Mouse (Mus musculus): Measurements from ENCODE around the gene Pdx1.

The Pdx1 gene

DNA sequence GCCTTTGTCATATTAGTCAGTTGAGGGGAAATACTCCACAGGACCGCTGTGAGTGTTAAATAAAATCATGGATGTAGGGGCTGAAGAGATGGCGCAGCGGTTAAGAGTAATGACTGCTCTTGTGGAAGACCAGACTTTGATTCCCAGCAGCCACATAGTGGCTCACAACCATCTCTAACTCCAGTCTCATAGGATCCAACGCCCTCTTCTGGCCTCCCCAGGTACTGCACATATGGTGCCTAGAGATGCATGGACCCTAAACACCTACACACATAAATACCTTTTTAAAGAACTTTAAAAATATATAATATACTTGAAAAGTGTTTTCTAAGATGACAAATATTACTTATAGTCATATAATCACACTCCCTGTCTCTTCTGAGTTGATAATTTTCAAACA, 14.6 kb downstream of the Pdx1 start:
- DNase-seq (ENCODE audit: low spot score): no peak

DNA sequence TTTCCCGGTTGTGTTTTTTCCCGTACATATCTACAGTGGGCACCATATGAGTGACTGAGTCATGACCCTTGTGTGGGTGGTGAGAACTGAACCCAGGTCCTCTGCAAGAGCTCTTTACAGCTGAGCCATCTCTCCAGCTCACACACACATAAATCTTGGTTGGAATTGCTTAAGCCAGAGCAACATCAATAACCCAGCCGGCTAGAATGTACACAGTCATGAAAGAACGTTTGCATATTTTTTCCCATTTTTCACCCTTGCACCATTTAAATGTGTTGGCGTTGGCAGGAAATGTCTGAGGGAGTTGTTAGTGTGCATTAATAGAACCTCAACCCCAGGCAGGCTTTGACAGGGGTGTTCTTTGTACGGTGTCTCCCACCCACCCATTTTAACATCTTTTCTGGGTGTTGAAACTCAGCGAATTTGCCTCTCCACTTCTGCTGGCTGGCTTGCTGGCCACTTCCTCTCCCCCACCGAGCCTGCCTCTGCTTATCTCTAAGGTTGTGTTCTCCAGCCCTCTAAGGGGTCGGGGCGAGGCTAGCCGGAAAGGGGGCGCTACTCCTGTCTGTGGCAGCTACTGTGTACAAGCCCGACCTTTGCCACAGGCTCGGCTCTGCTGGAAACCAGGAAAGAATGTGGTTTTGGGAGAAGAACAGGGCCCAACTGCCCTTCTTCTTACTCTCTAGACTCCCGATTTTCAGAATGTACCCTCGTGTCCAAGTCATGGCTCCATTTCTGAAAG, 22.2 kb downstream of the Pdx1 start:
- DNase-seq (ENCODE audit: low spot score): no peak

DNA sequence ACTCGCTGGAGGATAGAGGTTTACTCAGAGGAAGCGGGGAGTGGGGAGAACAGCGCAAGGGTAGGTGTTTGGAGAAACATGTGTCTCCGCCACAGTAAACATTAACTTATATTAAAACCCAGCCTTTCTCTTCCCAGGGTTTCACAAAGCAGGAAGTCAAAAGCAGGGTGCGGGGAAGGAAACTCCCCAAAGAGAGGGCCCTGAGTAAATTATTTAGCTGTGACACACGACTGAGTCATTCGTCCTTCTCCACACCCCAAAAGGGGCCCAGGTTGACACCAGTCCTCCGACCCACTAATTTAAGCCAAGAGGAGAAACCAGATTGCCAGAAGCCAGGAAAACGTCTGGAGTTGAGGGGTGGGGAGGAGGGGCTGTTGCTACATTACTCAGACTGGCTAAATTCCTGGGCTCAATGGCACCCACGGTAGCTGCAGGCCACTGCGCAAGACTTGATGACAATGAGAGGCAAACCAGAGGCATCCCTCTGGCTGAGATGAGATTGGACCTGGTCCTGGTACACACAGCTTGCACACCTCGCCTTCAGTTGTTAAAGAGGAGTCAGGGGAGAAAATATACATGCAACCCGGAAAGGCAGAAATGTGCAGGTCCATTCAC, 22.9 kb downstream of the Pdx1 start:
- DNase-seq (ENCODE audit: low spot score): no peak

DNA sequence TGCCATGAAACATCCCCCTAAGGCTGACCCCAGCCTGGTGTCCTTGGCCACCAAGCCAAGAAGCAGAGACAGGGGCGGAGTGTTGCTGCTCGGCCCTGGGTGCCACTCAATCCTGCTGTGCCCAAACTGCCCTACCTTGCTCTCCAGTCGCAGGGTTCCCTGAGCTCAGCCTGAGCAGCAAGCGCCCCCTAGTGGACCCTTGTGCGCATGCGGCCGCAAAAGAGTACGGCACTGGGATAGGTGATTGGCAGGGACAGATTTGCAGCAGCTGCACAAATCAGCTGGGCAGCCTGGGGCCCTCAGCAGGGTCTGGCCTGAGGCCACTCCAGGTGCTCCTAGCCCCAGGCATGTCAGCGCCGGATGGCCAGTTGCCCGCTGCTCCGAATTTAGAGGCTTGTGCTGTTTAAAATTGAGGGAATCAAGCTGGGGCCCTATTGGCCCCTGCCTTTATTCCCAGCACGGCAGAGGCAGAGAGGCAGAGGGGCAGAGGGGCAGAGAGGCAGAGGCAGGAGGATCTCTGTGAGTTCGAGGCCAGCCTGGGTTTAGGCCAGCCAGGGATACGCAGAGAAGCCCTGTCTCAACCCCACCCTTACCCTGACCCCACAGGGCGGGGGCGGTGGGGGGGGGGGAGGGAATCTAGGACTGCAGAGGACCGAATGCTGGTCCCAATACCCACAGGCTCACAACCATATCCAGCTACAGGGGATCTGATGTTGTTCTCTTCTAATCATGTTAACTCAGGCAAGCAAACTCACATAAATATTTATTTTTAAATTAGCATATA, 23.6 kb downstream of the Pdx1 start:
- DNase-seq (ENCODE audit: low spot score): peak; percentile 52

DNA sequence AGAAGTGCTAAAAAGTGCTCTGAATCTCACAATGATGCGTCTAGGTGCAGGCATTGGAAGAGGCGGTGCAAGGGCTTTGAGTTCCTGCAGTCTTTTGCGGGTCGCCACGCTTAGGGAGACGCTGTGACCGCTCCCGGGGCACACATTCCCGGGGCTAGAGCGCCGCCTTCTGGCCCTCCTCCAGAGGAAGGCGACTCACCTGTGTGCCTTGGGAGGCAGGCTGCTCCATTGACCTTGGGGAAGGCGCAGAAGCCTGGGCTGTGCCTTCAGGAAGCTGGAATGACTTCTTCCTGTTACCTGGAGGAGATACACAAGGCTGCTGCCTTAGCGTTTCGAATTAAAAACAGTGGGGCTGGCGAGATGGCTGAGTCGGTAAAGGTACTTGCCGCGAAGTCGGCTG, 24.4 kb downstream of the Pdx1 start:
- DNase-seq (ENCODE audit: low spot score): no peak

DNA sequence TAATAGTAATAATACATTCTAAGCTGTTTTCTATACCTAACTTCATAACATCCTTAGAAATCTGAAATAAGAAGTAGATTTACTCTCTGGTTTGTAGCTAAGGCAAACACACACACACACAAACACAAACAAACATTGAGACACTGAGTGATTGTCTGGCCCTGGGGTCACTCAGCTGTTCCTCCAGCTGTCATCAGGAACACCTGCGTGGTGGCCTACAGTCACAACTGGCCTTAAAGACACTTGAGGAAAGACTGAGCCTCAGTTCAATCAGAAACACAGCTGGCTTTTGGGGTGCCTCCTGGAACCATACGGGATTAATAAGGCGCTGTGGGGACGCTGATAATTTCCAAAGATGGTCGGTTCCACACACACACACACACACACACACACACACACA, 27.5 kb downstream of the Pdx1 start:
- no peak for DNase-seq (ENCODE audit: low spot score)

DNA sequence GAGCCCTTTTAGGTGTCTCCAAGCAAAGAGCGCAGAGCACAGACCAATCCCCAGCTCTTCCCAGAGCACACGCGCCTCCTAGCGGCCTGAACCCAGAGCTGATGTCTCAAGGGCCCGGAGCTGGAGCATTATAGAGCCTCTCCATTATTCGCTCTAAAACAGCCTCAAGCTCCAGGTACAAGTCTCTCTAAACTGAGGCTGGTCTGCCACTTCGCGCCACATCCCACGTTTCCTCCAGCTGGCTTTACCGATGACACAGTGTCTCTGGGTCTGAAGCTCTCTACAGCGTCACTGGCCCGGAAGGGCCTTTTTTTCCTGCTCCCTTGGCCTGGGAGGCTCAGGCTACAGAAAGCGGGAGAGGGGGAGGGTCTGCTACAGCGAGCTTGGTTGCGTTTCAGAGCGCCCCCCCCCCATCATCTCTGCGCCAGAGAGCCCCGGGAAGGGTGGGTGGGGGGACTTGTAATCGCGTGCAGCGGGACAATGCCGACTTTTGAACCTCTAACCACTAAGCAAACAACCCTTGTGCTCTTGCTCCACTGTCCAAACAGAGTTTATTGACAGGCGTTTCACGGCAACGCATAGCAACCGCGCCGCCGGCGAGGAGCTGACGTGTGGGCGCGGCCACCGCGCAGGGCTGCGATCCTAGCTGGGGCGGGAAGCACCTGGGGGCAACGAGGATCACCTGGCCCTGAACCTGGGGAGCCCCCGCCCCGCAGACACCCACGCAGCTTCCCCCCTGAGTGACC, 29.7 kb downstream of the Pdx1 start:
- peak; percentile 17 for DNase-seq (ENCODE audit: low spot score)

DNA sequence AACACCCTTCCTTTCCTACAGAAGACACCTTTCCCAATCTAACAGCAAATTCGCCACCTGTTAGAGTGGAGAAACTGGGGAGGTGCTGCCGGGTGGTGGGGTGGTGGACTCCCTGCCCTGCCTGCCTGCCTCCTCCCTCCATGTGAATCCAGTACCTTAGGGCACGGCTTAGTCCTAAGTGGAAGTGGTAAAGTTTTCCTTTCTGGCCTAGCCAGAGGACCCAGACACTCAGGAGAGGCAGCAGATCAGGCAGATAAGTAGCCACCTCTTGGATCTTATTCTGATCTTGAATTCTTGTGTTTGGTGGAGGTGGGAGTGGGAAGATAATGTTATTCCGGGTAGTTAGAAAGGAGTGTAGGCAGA, 30.2 kb downstream of the Pdx1 start:
- no peak for DNase-seq (ENCODE audit: low spot score)

DNA sequence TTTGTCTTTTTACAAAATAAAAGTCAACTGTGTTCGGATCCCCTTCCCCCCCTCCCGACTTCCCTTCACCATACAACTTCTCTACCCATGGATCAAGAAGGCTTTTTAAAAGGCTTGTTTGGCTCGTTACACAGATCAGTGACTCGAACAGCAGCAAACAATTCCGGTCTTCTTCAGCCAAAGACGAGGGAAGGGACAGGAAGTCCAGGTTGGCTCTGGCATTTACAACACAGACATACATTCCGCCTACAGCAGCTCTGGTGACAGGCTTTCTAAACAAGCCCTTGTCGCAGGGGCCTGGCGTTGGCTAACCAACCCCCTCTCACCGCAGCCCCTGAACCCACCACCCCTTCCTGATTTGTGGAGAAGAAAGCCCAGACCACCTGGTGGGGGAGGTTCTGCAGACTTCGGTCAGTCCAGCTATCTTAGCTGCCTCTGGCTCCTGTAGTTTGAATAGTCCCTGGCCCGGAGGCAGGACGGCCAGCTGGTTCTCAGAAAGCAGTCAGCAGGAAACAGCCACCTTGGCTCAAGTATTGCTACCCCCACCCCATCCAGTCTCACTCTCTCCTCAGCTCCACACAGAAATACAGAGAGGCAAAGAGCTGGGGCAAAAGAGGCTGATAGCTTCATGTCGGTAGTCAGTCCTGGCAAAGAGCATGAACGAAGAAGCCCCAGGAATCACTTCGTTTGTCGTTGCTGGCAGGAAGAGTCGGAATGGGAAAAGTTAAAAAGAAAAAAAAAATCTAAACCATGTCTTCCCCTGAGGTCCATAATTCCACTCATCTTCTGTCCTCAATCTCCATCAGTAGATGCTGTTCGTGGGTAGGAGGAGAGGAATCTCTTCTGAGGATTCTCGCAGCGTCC, 31.4 kb downstream of the Pdx1 start:
- DNase-seq (ENCODE audit: low spot score): no peak

DNA sequence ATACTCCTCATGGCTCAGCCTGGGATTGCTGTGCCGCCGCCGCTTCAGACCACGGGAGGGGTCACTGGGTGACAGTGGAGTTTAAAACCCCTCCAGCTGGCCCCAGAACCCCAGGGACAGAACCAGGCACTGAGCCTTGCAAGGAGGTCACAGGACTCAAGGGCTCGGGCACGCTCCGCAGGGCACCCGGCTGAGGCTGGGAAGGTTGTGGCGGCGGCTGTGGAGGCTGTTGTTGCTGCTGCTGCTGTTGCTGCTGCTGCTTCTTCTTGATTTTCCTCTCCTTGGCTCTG, 32.0 kb downstream of the Pdx1 start:
- DNase-seq (ENCODE audit: low spot score): no peak

DNA sequence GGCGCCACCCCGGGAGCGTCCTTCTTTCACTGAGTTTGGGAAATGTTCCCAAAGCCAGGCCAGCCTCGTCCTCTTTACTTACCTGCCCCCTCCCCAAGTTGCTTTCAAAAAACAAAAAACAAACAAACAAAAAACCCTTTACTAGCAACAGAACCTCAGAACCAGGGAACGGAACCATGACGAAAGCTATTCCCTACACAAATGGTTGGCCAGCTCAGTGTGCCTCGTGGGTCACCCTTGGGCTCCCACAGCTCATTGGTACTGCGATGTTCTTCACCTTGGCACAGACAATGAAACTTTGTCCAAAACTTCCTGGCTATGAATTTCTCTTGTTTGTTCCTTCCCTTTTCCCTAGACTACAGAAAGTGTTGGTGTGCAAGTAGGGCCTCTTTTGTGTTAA, 32.4 kb downstream of the Pdx1 start:
- no peak for DNase-seq (ENCODE audit: low spot score)

DNA sequence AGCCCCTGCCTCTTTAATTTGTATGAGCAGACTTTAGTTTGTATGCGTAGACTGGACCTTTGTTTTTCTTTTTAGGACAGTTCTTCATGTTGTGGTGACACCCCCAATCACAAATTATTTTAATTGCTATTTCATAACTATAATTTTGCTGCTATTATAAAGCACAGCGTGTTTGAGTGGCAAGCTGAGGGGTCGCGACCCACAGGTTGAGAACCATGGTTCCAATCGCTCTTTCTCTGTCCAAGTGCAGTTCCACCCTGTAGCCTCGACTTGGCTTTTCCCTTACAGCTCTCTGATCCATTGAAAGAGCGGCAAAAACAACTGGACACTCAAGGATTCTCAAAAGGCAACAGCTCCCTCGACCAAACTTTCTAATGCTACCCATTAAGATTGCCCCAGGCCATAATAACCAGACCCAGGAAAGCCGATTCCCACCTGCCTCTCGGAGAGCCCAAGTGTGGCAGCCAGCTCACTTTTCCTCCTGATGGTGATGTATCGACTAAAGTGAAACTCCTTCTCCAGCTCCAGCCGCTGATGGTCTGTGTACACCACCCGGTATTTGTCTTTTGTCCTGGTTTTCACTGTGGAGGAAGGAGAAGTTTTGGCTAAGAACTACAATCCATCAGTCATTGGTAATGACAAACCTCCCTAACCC, 33.1 kb downstream of the Pdx1 start:
- no peak for DNase-seq (ENCODE audit: low spot score)

DNA sequence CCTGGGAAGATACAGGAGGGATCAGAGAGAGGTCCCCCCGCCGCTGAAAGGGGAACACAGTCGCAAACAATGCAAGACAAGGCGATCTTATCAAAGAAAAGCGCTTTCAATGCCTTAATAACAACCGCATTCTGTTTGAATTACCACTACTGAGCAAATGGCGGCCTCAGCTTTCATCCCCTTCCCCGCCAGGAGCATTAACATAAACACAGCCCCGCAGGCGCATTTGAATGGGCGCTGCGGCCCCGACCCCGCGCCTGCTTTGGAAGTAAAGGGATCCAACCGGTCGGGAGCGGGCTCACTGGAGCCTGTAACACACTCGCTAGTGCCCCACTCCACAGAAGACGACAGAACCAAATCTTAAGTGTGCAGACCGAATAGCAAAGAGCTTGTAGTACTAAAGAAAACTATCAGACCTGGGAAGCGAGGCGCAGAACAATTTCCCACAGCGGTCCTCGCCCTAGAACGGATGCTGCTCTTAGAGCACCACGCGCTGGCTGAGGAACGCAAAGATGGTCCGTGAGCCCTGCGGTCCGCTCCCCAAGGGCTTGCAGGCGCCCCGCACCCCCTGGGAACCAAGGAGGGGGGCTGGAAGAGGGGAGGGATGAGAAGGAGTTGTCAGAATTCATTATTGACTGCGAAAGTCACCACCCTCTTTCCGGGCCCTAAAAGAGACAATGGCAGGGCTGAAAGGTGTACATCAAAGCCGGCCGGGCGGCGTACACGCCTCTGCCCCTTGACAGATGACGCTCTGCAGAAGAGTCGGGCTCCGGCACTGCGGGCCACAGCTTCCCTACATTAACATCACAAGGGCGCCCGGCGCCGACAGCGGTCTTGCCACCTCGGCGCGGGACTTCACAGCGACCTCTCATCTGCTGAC, 34.8 kb downstream of the Pdx1 start:
- no peak for DNase-seq (ENCODE audit: low spot score)

DNA sequence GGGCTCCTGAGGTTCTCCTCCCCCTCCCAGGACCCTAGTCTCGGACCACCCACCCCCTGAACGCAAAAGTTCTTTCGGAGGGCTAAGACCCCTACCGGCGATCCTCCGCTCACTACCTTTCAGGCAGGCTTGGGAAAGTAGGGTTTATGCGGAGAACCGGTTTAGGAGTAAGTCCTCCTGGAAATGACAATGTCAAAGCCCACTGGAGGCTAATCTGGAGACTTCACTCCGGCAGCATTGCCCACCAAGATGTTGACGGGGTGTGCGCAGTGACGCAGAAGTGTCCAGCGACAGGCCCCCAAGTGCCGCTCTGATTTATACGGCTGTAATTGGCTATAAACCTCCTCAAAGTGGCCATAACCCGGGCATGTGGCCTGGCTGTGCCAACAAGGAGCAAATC, 35.4 kb downstream of the Pdx1 start:
- no peak for DNase-seq (ENCODE audit: low spot score)

DNA sequence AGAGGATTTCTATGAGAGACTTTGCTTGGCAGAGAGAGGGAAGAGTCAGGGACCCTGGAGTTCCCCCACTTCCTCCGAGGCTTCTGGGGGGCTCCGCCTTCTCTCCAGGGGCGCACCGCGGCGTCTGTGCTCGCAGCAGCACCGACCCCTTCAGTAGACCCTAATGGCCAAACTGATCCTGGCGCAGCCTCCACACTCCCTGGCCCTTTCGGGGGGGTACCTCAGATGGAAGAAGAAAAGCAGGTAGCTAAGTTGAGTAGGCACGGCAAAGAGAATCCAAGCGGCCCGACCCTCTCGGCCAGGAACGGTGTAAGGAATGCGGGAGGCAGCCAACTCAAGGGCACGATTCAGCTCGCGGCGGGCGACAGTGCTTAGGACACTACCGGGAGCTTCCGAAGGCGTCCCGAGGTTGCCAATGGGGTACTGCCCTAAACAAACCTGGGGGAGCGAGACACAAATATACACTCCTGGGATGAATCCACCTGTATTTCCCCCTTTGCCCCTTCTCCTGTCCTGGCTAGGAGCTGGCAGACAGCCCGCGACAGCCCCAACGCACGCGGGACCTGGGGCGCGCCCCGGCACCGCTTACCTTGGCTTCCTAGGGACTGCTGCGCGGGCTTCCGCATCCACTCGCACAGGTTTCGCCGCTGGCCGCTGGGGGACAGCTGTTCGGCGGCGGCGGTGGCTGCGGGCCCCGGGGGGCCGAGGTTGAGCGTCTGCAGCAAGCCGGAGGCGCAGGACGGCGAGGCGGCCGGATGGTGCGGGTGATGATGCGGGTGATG, 36.3 kb downstream of the Pdx1 start:
- no peak for DNase-seq (ENCODE audit: low spot score)

DNA sequence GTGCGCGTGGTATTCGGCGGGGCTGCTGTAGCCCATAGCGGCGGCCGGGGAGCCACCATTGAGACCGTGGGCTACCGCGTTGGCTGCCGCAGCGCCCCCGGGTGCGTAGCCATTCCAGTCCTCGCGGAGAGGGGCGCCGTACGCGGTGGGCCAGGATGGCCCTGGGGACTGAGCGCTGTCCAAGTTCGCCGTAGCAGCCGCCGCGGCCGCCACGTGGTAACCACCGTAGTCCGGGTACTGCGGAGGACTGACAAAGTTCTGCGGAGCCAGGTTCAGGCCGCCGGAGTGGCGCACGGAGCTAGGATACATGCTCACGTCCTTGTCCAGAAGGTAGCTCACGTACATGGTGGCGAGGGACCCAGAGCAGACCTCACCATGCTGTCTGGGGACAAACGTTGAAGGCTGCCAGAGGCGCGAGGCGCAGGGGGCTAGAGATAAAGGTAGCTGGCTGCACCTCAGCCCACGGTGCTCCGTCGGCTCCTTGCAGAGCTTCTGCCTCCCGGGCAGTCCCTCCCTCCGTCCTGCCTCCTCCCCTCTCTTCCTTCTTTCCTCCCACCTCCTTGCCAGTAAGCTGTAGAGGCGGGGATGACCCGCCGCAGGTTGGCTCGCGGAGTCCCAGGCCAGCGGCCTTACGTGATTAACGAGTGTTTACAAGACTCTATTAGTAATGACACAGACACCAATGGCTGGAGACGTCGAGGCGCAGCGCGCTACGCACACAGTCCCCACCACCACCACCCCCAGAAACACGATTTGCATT, 37.1 kb downstream of the Pdx1 start, which contains the start of gene Cdx2:
Gene Cdx2 (minus strand): TSS at position 633 of the 760 bp plus-strand sequence.
- no peak for DNase-seq (ENCODE audit: low spot score)

DNA sequence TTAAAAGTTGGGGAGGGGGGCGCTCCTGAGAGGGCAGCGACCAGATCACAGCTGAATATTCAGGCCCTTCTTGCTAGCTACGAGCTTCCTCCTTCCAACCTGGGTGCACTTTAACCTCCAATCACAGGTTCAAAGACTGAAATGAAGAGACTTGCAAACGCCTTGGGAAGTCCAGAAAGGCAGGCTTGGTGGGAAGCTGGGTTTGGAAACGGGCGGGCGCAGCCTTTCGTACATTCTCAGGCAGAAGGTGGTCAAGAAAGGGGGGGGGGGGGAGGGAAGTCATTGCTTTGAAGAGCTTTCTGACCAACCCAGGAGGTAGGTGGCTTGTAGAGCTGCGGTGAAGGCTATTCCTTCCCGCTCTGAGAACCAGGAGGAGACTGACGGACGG, 37.6 kb downstream of the Pdx1 start:
- DNase-seq (ENCODE audit: low spot score): no peak

DNA sequence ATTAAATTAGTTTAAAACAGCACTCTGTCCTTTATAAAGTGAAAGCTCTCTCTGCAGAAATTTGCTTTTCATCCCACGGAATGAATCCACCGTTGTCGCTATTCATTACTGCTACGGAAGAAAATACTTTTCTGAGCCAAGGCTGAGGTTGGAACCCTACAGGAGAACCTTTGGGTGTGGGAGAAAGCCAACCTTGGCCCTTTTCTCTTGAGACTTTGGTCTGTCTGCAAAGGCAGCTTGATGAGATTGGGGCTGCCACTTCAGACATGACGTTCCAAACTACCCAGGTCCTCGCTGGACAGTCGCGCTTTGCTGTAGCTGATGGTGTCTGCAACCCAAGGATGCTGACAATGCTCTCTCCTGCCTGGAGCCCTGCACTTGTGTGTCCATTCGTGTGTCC, 38.7 kb downstream of the Pdx1 start:
- DNase-seq (ENCODE audit: low spot score): no peak

DNA sequence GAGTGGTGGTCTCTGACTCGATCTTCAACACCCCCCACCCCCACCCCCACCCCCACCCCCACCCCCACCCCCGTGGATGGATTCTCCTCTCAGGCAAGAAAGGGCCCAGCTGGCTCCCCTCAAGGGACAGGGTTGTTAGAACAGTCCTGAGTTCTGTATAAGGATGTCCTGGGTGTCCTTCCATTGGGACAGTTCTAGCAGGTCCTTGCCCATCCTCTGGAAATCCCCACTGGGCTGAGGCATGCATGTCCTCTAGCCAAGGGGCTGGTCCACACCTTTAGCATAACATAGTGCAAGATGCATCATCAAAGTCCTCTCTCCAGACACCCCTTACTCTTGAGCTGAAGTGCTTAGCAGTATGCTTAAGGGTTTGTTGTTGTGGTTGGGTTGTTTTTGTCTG, 40.0 kb downstream of the Pdx1 start:
- DNase-seq (ENCODE audit: low spot score): no peak

All from c-Kit-positive CD71-positive TER-119-positive erythroid progenitor cells, embryonic 14.5 days (primary cell).